Mouse (Mus musculus) midbrain, embryonic 16.5 days (tissue): ENCODE results near the gene Prdm8. TPM values are rescaled to one million over a fixed set of nuclear protein-coding genes. Genes with fewer than 3 reads are reported as not detected.

Experiments used
- ATAC-seq: fragments of 200-750 bp; cut with Nextera tagmentation; 2 replicates; pipeline ENCODE4 v1.8.0; 2017; ENCODE audit warnings: moderate TSS enrichment
- H3K27ac ChIP-seq: fragments of 300-500 bp; sonication (generic); 2 replicates; pipeline ENCODE4 v1.5.1; 2014; ENCODE audit warnings: mild to moderate bottlenecking, low read length, mixed read lengths
- H3K27me3 ChIP-seq: fragments of 300-500 bp; sonication (generic); 2 replicates; pipeline ENCODE4 v1.6.1; 2014; ENCODE audit warnings: low read depth, low read length, mixed read lengths; ENCODE audit not compliant: control insufficient read depth, insufficient read depth
- H3K36me3 ChIP-seq: fragments of 300-500 bp; sonication (generic); 2 replicates; pipeline ENCODE4 v1.6.1; 2014; ENCODE audit warnings: mild to moderate bottlenecking, low read length, moderate library complexity, mixed read lengths; ENCODE audit not compliant: control insufficient read depth, insufficient read depth
- H3K4me1 ChIP-seq: fragments of 300-500 bp; sonication (generic); 2 replicates; pipeline ENCODE4 v1.6.1; 2014; ENCODE audit warnings: mild to moderate bottlenecking, low read length, mixed read lengths; ENCODE audit not compliant: control insufficient read depth, insufficient read depth
- H3K4me2 ChIP-seq: fragments of 300-500 bp; sonication (generic); 2 replicates; pipeline ENCODE4 v1.6.1; 2014; ENCODE audit warnings: mild to moderate bottlenecking, low read length, mixed read lengths
- H3K4me3 ChIP-seq: fragments of 300-500 bp; sonication (generic); 2 replicates; pipeline ENCODE4 v1.5.1; 2014; ENCODE audit warnings: low read depth, mild to moderate bottlenecking, low read length, moderate library complexity, mixed read lengths
- H3K9ac ChIP-seq: fragments of 300-500 bp; sonication (generic); 2 replicates; pipeline ENCODE4 v1.6.1; 2014; ENCODE audit warnings: low read depth, low read length, mixed read lengths
- H3K9me3 ChIP-seq: fragments of 300-500 bp; sonication (generic); replicated peaks from 2 replicates; pipeline ENCODE4 v1.6.1; 2014; ENCODE audit warnings: mild to moderate bottlenecking, low read length, mixed read lengths; ENCODE audit not compliant: control insufficient read depth, poor library complexity, severe bottlenecking
- WGBS: fragments of 180-500 bp; shearing (Covaris S2); extraction: QIAGEN DNeasy Blood & Tissue Kit; methylation state at CpG from one replicate; pipeline ENCODE4 v1.1.7; 2014; 5-methylcytosine and 5-hydroxymethylcytosine counted together
- polyA plus RNA-seq: library from polyadenylated mRNA; unstranded; fragments of >200 nt; fragmentation: Nextera tagmentation; extraction: Ambion mirVana; gene quantifications from 2 replicates; pipeline ENCODE4 v1.2.1, GENCODE M21; 2015

Gene Prdm8
- 1.5 and 1.7 TPM in 2 replicates for polyA plus RNA-seq

- Histone ChIP-seq H3K36me3 (no peaks in the 10 kb centered on the region), H3K27ac (peak within 1 kb of the TSS; percentile 41), H3K4me1 (peaks cover 36% of the 10 kb centered on the region), H3K4me2 (peak within 1 kb of the TSS; percentile 84), H3K27me3 (peaks cover 23% of the 10 kb centered on the region), H3K9ac (peak within 1 kb of the TSS; percentile 58), H3K4me3 (peak within 1 kb of the TSS; percentile 49), H3K9me3 (no peaks in the 10 kb centered on the region)
- WGBS: under 1% methylated on average over 46 of the region's 51 CpGs
- peak; percentile 90 for ATAC-seq
Measured at GRCm38 (mm10) chr5:98167180-98167824, at the start of gene Prdm8. TSS of gene Prdm8 (plus strand) at chr5:98167198.

GRCm38 (mm10) chr5:98127074-98127473 lies 39.9 kb upstream of the Prdm8 start:
- ATAC-seq: no peak
- Histone ChIP-seq H3K27me3 (no peaks in the 10 kb centered on the region), H3K4me2 (no peak overlapping the region), H3K4me1 (no peaks in the 10 kb centered on the region), H3K36me3 (no peaks in the 10 kb centered on the region), H3K27ac (no peak overlapping the region), H3K9me3 (no peaks in the 10 kb centered on the region), H3K4me3 (no peak overlapping the region), H3K9ac (no peak overlapping the region)
- 90% methylated on average over 3 of the region's 3 CpGs for WGBS

GRCm38 (mm10) chr5:98138545-98139296 lies 28.3 kb upstream of the Prdm8 start:
- 63% methylated on average over 14 of the region's 14 CpGs for WGBS
- H3K27me3 ChIP-seq: no peaks in the 10 kb centered on the region
- no peak overlapping the region; the same call in 1 of the 2 replicates for H3K27ac ChIP-seq
- H3K4me2 ChIP-seq: peak overlapping the region; percentile 24; the same call in 1 of the 2 replicates
- no peaks in the 10 kb centered on the region for H3K36me3 ChIP-seq
- H3K4me1 ChIP-seq: peaks cover 3% of the 10 kb centered on the region; the same call in 1 of the 2 replicates
- H3K4me3 ChIP-seq: no peak overlapping the region
- no peaks in the 10 kb centered on the region for H3K9me3 ChIP-seq
- no peak; the same call in 1 of the 2 replicates for ATAC-seq
- H3K9ac ChIP-seq: no peak overlapping the region

GRCm38 (mm10) chr5:98139297-98139660 lies 27.7 kb upstream of the Prdm8 start:
- Histone ChIP-seq H3K36me3 (no peaks in the 10 kb centered on the region), H3K9ac (no peak overlapping the region), H3K27ac (no peak overlapping the region), H3K27me3 (no peaks in the 10 kb centered on the region), H3K4me1 (peaks cover 3% of the 10 kb centered on the region; the same call in 1 of the 2 replicates), H3K4me2 (no peak overlapping the region), H3K9me3 (no peaks in the 10 kb centered on the region), H3K4me3 (no peak overlapping the region)
- 38% methylated on average over 3 of the region's 3 CpGs for WGBS
- ATAC-seq: no peak

- Histone ChIP-seq H3K4me3 (no peak overlapping the region), H3K4me2 (no peak overlapping the region)
- WGBS: 62% methylated on average over 3 of the region's 3 CpGs
Measured at GRCm38 (mm10) chr5:98146895-98147294, 20.1 kb upstream of the Prdm8 start.

GRCm38 (mm10) chr5:98166116-98166515 lies 882 bp upstream of the Prdm8 start:
- no peaks in the 10 kb centered on the region for H3K36me3 ChIP-seq
- no peak overlapping the region for H3K4me3 ChIP-seq
- no peak overlapping the region for H3K9ac ChIP-seq
- peaks cover 36% of the 10 kb centered on the region for H3K4me1 ChIP-seq
- no peak overlapping the region for H3K27ac ChIP-seq
- 1% methylated on average over 15 of the region's 15 CpGs for WGBS
- H3K4me2 ChIP-seq: 0 out of 2 replicates have a peak overlapping the region, but pooled peaks have one; percentile 7
- H3K9me3 ChIP-seq: no peaks in the 10 kb centered on the region
- peaks cover 11% of the 10 kb centered on the region for H3K27me3 ChIP-seq
- 0 out of 2 replicates have a peak, but pooled peaks have one; percentile 7 for ATAC-seq

More at GRCm38 (mm10) chr5:98146895-98147294, 20.1 kb upstream of the Prdm8 start:
- ATAC-seq: no peak
- no peaks in the 10 kb centered on the region for H3K9me3 ChIP-seq
- no peak overlapping the region for H3K27ac ChIP-seq
- no peaks in the 10 kb centered on the region for H3K4me1 ChIP-seq
- no peak overlapping the region for H3K9ac ChIP-seq
- H3K27me3 ChIP-seq: no peaks in the 10 kb centered on the region
- H3K36me3 ChIP-seq: no peaks in the 10 kb centered on the region

- Histone ChIP-seq H3K4me1 (peaks cover 36% of the 10 kb centered on the region), H3K4me2 (peak overlapping the region; percentile 84), H3K4me3 (peak overlapping the region; percentile 49), H3K36me3 (no peaks in the 10 kb centered on the region), H3K9me3 (no peaks in the 10 kb centered on the region), H3K27me3 (peaks cover 36% of the 10 kb centered on the region), H3K27ac (no peak overlapping the region), H3K9ac (no peak overlapping the region)
- ATAC-seq: no peak
- WGBS: under 1% methylated on average over 37 of the region's 37 CpGs
Measured at GRCm38 (mm10) chr5:98168356-98169285, 1.6 kb downstream of the Prdm8 start.

- Histone ChIP-seq H3K36me3 (no peaks in the 10 kb centered on the region), H3K4me3 (no peak overlapping the region), H3K9me3 (no peaks in the 10 kb centered on the region), H3K4me2 (peak overlapping the region; percentile 84), H3K4me1 (peaks cover 36% of the 10 kb centered on the region), H3K9ac (no peak overlapping the region), H3K27me3 (peaks cover 37% of the 10 kb centered on the region), H3K27ac (no peak overlapping the region)
- 2% methylated on average over 30 of the region's 30 CpGs for WGBS
- ATAC-seq: no peak
Measured at GRCm38 (mm10) chr5:98169376-98170351, 2.7 kb downstream of the Prdm8 start.
